Mouse (Mus musculus): ENCODE results near the gene Dhx30.
"Not testable (repeated sequence)": the region's sequence is repeated elsewhere in the genome, so short reads cannot be mapped to it uniquely, and the experiment has no call there.

Gene Dhx30

DNA sequence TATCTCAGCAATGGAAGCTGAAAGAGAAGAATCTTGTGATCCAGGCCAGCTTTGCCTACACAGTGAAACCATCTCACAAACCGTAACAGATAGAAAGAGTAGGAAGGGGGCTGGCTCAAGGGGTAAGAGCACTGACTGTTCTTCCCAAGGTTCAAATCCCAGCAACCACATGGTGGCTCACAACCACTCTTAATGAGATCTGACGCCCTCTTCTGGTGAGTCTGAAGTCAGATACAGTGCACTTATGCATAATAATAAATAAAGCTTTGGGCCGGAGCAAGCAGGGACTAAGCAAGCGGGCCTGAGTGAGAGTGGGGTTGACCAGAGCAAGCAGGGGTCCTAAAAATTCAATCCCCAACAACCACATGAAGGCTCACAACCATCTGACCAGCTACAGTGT is 24.3 kb downstream of the Dhx30 start:
- DNase-seq: peak in 1 of 2 experiments; percentile 20

- no peak for DNase-seq
Measured at GRCm38 (mm10) chr9:110085693-110086092, 31.9 kb downstream of the Dhx30 start.

DNA sequence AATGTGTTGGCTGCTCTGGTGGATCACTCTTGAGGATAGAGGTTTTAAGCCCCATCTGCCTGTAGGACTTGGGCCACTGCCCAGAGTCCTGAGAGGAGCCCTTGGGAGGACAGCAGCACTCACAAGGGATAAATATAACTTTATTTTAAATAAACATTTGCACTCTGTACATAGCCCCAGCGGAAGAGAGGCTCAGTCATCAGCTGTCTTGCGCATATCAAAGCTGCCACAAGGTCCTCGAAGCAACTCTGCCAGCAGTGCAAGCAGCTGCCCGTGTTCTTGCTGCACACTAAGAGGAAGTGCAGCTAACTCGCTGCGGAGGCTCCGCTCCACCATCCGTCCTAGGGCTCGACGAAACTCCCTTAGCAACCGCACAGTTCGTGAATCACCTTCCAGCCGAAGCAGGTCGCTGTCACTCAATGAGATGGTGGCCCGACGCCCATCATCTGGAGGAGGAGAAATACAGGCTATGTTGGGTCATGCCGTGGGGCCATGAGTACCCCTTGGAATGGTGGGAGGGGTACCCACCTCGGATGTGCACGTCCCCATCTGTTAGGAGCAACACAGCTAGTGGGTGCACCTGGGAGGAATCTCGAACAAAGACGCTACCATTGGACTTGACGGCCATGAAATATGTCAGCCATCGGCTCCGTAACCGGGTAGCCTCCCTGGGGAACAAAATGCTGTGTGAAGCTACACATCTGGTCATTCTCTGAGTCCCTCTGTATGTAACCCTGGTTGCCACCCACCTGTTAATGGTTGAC is 33.2 kb downstream of the Dhx30 start:
- no peak for DNase-seq

GRCm38 (mm10) chr9:110081066-110081465 is 36.6 kb downstream of the Dhx30 start:
- no peak for DNase-seq

GRCm38 (mm10) chr9:110076468-110076867 is 41.2 kb downstream of the Dhx30 start:
- DNase-seq: not testable (repeated sequence)

- DNase-seq: peak in 1 of 2 experiments; percentile 73
Measured at GRCm38 (mm10) chr9:110071843-110072242, 45.8 kb downstream of the Dhx30 start.

- DNase-seq: no peak
Measured at GRCm38 (mm10) chr9:110071011-110071410, 46.6 kb downstream of the Dhx30 start.

GRCm38 (mm10) chr9:110070358-110070757 is 47.3 kb downstream of the Dhx30 start:
- DNase-seq: no peak

GRCm38 (mm10) chr9:110068745-110069144 is 48.9 kb downstream of the Dhx30 start:
- no peak for DNase-seq

GRCm38 (mm10) chr9:110064641-110065040 is 53.0 kb downstream of the Dhx30 start:
- DNase-seq: no peak

GRCm38 (mm10) chr9:110062861-110063260 is 54.8 kb downstream of the Dhx30 start:
- DNase-seq: no peak

GRCm38 (mm10) chr9:110062405-110062804 is 55.2 kb downstream of the Dhx30 start:
- DNase-seq: no peak

- no peak for DNase-seq
Measured at GRCm38 (mm10) chr9:110060761-110061160, 56.9 kb downstream of the Dhx30 start.

GRCm38 (mm10) chr9:110057200-110057599 is 60.4 kb downstream of the Dhx30 start:
- DNase-seq: no peak

- DNase-seq: no peak
Measured at GRCm38 (mm10) chr9:110054781-110055180, 62.8 kb downstream of the Dhx30 start.

- DNase-seq: no peak
Measured at GRCm38 (mm10) chr9:110054080-110054421, 63.6 kb downstream of the Dhx30 start.

GRCm38 (mm10) chr9:110053305-110054079 is 64.1 kb downstream of the Dhx30 start:
- DNase-seq: no peak

GRCm38 (mm10) chr9:110052951-110053304 is 64.7 kb downstream of the Dhx30 start:
- DNase-seq: no peak

DNA sequence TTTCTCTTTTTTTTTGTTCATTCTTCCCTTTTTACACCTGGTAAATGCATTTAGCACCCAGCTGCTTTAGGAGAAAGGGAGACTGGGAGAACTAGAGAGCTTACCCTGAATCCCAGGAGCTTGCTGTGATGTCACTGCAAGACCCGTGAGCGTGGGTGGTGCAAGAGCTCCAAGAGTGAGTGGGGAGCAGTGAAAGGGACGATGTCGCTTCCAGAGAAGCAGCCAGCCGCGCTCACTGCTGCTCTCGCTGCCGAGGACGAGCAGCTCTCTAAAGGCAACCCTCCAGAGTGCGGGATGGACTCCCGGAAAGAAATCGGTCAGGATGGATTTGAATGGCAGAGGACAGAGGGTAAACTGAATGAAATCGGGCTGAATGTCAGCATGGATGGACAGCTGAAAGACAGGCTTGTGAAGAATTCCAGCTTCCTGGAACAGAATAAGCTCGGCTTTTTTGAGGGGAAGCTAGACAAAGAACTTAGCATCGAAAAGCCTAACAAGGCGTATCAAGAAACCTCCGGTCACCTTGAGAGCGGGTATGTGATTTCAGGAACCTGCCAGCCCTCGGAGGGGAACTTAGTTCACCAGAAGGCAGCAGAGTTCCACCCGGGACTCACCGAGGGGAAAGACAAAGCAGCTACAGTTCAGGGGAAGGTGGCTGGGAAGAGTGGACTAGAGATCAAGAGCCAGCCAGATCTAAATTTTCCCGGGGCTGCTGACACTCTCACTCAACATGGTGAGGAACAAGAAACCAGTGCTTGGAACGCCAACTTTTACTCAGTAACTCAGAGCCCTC is 65.6 kb downstream of the Dhx30 start:
- no peak for DNase-seq

DNA sequence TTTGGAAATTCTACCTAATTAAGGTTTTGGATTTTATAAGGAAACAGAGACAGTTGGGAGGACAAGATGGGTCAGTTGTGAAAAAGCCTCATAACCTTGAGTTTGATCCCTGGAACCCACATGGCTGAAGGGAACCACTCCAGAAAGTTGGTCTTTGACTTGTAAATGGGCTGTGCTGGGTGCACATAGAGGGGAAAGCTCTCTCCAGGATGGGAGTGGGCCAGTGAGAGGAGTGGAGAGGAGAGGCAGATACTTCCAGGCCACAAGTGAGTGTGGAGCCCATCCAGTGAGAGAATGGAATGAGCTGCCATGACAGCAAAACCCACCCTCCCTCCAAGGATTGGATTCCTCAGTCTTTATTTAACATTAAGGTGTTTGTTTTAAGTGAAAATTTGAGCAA is 66.4 kb downstream of the Dhx30 start:
- no peak for DNase-seq

DNA sequence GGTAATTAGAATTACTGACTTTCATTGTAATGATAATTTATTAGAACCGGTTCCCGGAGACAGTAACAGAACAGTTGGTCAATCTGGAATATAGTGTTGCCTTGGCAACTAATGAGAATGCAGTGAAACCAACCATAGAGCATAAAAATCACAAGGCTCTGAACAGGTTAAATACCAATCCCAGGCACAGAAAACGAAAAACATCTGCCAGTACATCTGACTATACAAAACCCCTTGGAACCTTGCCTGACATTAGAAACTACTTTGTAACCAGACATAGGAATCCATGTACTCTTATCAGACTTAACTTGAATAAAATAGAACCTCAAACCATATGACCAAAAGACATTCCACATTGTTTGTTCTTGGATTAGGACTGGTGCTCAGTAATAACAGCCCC is 69.8 kb downstream of the Dhx30 start:
- no peak for DNase-seq

DNA sequence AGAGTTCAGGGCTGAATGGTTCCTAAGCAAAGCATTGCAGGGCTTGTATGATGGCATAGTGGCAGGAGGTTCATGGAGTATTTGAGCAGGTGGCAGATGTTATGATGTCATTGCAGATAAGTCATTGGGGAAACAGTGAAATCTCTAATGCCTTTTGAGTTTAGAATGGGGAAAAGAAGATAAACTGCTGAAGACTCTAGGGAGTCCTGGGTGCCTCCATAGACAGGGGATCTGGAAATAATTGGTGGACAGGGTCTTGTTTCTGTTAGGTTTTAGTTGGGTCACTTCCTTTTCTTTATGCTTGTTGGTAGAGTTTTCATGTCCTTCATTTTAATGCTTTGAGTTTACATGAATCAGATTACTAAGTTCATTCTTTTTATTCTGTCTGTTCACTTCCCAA is 70.4 kb downstream of the Dhx30 start:
- no peak for DNase-seq

DNA sequence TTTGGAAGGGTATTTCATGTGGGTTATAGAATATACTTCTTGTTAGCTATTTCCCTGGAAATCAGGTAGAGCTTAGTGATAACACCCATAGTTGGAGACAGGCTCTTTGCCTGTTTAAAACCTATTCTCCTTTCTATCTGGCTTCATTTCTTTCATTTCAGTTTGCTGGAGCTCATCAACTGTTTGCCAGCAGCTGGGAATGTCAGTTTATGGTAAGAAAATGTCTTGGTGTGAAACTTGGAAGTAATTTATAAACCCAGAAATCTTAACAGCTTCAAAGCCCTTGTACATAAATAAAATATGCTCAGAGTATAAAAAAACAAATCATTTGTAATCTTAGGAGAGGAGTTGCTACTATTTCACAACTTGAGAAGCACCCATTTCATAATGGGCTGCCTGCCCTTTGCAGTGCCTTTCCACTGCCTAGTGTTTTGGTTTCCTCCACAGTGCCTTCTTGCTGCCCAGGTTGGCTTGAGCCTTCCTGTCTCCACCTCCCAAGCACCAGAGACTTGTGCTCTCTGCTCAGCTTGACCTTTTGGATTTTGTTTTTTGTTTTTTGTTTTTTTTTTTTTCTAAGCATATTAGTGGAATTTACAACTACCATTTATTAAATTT is 71.8 kb downstream of the Dhx30 start:
- no peak for DNase-seq

Data from spleen, adult 18-20 months (tissue).